Mouse (Mus musculus): ENCODE data around the gene Fgfr4. TPM values are rescaled to one million over a fixed set of nuclear protein-coding genes. Genes with fewer than 3 reads are reported as not detected.
A peak's percentile ranks its signal among the peaks of the same experiment; 100 is the strongest.

The Fgfr4 gene
- polyA plus RNA-seq, 1 experiment from 2014 or later = 0.20 TPM

DNA sequence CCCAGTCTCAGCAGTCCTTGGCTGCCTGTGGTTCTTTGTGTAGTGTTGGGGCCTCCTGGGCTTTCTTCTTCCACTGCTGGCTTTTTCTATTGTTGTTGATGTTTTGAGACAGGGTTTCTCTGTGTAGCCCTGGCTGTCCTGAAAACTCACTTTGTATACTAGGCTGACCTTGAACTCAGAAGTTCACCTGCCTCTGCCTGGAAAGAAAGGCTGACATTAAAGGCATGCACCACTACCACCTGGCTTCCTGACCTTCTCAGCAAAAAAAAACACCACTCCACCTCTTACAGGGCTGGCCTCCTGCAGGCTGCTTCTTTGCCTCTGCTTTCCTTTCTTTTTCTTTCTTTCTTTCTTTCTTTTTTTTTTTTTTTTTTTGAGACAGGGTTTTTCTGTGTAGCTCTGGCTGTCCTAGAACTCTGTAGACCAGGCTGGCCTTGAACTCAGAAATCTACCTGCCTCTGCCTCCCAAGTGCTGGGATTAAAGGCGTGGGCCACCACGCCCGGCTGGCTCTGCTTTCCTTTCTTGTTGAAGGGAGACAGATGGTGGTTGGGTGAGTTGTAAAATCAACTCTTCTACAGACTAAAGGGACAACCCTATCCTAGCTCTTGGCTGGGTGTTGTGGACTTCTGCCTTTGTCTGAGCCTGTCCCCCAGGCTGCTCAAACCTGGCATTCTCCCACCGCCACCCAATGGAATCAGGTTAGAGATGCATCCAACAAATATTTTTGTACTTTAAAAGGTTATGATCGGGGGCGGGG lies 53.2 kb downstream of the Fgfr4 start:
- H3K27ac ChIP-seq = no peak overlapping the region
- ATAC-seq (ENCODE audit: low FRiP score) = no peak
- H3K9ac ChIP-seq = no peak overlapping the region
- no peak overlapping the region for H3K4me2 ChIP-seq
- H3K9me3 ChIP-seq = no peaks in the 10 kb centered on the region
- H3K36me3 ChIP-seq (replicated peaks) = no peaks in the 10 kb centered on the region
- WGBS = 95% methylated on average over 6 of the region's 6 CpGs
- H3K4me1 ChIP-seq = peaks cover 11% of the 10 kb centered on the region
- no peak overlapping the region for H3K4me3 ChIP-seq (replicated peaks)
- H3K27me3 ChIP-seq = no peaks in the 10 kb centered on the region

DNA sequence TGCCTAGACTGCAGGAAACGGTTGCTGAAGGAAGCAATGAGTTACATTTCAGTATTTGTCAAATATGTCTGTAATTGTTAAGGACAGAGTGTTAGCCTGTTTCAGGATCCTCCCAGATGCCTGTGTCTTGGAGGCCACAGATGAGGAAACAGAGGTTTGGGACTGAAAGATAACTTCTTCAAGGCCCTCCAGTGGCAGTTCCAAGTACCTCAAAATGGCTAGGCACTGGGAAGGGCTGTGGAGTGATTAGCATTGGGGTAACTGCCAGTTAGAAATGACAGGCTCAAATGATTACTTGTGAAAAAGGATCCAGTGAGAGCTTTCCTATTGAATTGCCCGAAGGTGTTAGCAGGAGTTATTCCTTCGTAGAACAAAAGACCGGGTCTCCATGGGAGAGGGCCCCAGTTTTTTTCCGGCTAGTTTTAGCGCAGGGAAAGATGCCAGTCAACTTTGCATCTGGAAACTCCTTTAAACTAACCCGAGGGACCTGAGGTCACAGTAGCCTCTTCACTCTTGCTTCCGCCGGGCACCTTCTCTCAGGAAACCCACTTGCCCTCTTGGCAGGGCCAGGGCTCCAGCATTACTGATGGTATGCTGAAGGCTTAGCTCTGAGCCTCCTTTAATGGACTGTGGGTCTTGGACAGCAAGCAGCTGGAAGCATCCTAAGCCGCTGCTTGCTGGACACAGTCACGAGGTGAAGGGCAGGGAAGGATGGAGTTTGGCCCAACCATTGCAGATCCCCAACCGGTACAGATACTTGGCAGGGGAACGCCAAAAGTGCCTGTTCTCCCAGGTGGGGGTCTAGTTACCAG lies 56.6 kb downstream of the Fgfr4 start:
- Histone ChIP-seq H3K4me2 (no peak overlapping the region; the same call in 1 of the 2 replicates), H3K4me1 (peaks cover 32% of the 10 kb centered on the region), H3K9ac (no peak overlapping the region), H3K27me3 (no peaks in the 10 kb centered on the region), H3K27ac (0 out of 2 replicates have a peak overlapping the region, but pooled peaks have one; percentile 38), H3K4me3 (replicated peaks) (no peak overlapping the region), H3K9me3 (no peaks in the 10 kb centered on the region), H3K36me3 (replicated peaks) (peaks cover 9% of the 10 kb centered on the region)
- WGBS = 68% methylated on average over 13 of the region's 13 CpGs
- no peak for ATAC-seq (ENCODE audit: low FRiP score)

DNA sequence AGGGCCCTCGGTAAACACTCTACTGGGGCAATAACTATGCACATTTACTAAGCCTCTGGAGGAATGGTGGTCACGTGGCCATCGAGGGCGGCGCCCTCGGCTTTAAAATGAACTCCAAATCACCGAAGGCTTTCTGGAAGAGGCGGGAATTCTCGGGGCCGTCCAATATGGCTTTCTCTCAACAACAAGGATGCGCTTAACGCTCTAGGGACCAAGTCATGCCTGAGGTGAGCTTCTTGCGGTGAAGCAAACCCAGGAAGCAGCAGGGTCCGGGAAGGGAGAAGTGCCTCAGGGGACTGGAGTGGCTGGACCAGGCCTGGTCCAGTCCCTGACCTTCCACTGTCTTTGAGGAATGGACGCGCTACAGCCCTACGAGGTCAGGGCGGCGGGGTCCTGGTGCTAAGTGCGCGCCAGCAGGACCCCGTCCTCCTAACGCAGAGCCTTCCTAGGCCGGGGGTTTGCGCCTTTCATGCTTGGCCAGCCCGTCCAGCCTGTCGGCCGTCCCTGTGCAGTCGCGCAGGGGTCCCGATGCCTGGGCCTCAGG lies 57.3 kb downstream of the Fgfr4 start, which contains the start of gene Nsd1:
Nsd1 (plus strand) TSS at position 134 of the 544 bp plus-strand sequence.
- peak within 1 kb of the TSS; percentile 87 for H3K4me3 ChIP-seq (replicated peaks)
- peak within 1 kb of the TSS; percentile 98 for H3K9ac ChIP-seq
- H3K27me3 ChIP-seq = no peaks in the 10 kb centered on the region
- ATAC-seq (ENCODE audit: low FRiP score) = peak; percentile 21
- peaks cover 39% of the 10 kb centered on the region for H3K4me1 ChIP-seq
- H3K9me3 ChIP-seq = no peaks in the 10 kb centered on the region
- H3K36me3 ChIP-seq (replicated peaks) = peaks cover 16% of the 10 kb centered on the region
- 17% methylated on average over 31 of the region's 31 CpGs for WGBS
- H3K4me2 ChIP-seq = peak within 1 kb of the TSS; percentile 68
- peak within 1 kb of the TSS; percentile 99 for H3K27ac ChIP-seq

DNA sequence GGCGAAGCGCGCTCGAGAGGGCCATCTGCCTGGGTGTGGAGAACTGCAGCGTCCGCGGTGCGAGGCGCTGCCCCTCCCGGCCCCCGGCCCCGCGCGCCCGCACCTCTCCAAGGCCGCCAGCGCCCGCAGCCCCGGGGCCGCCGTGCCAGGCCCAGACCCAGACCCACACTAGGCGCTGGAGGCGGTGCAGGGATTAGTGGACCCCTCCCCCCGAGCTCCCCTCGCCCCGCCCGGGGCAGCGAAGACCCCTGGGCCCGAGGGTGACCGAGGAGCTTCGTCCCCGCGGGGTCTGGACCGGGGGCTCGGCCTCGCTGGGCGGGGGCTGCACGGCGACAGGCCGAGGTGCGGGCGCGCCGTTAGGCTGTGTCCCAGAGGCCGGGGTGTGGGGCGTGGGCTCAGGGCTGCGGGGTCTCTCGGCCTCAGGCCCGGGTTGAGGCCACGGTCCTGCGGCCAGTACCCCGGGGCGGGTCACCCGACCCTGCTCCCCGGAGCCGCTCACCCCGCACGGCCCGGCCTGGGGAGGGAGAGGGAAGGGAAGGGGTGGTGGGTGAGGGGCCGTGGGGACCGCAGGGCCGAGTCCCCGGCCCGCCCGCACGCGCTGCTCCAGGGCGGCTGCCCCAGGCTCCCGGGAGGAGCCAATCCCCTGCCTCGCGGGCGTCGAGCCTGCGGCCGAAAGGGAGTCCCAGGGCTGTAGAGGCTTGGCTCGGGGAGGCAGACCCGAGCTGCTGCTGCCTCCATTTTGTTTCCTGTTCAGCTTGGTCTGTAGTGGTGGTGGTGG lies 57.9 kb downstream of the Fgfr4 start:
- Histone ChIP-seq H3K9me3 (no peaks in the 10 kb centered on the region), H3K27me3 (no peaks in the 10 kb centered on the region), H3K36me3 (replicated peaks) (peaks cover 18% of the 10 kb centered on the region), H3K4me1 (peaks cover 44% of the 10 kb centered on the region), H3K27ac (peak overlapping the region; percentile 99), H3K4me2 (peak overlapping the region; percentile 68), H3K4me3 (replicated peaks) (peak overlapping the region; percentile 87), H3K9ac (peak overlapping the region; percentile 98)
- peak; percentile 59 for ATAC-seq (ENCODE audit: low FRiP score)
- WGBS = under 1% methylated on average over 74 of the region's 77 CpGs

DNA sequence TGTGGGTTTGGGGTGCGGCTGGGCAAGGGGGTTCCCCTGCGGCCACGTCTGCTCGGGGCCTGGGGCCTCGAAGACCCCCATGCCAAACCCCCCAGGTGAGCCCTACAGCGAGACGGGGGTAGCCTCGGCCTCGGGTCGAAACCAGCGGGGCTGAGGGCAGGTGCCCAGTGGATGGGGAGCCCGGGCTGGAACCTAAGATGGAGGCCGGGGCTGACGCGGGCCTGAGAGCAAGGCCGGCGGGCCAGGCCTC lies 58.5 kb downstream of the Fgfr4 start:
- Histone ChIP-seq H3K4me2 (peak overlapping the region; percentile 68), H3K27ac (peak overlapping the region; percentile 99), H3K4me1 (peaks cover 49% of the 10 kb centered on the region), H3K9ac (peak overlapping the region; percentile 98), H3K36me3 (replicated peaks) (peaks cover 21% of the 10 kb centered on the region), H3K27me3 (no peaks in the 10 kb centered on the region), H3K9me3 (no peaks in the 10 kb centered on the region), H3K4me3 (replicated peaks) (peak overlapping the region; percentile 87)
- under 1% methylated on average over 17 of the region's 17 CpGs for WGBS
- peak; percentile 68 for ATAC-seq (ENCODE audit: low FRiP score)

DNA sequence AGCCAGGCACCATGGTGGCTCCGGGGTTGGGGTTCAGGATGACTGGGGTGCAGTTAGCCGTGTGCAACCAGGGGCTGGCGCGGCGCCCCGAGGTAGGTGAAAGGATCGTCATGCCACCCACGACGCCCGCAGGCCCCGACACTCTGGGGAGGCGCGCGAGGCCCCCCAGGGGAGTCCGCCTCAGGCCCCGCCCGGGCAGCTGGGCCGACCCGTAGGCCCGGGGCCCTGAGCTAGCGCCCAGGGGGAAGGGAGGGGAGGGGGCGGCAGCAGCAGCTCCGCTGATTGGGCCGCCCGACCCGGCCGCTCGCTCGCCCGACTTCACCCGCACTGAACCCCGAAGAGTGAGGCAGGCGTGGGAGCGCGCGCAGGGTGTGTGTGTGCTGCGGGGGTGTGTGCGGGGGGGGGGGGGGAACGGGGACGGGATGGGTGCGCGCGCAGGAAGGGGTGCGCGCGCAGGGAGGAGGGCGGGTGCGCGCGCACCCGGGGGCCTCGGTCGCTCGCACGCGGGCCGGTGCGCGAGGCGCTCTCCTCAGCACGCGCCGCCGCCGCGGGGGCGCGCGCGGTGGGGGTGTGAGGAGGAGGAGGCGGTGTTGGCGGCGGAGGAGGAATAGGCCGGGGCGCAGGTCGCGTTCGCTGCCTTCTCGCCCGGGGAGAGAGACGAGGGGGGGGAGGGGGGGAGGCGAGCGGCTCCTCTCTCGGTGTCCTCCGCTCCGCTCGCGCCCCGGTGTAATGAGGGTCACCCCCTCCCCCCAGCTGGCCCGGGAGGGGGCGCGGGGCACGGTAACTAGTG lies 59.0 kb downstream of the Fgfr4 start:
- Histone ChIP-seq H3K9ac (peak overlapping the region; percentile 98), H3K36me3 (replicated peaks) (peaks cover 27% of the 10 kb centered on the region), H3K27me3 (no peaks in the 10 kb centered on the region), H3K4me3 (replicated peaks) (peak overlapping the region; percentile 87), H3K4me2 (peak overlapping the region; percentile 68), H3K9me3 (no peaks in the 10 kb centered on the region), H3K4me1 (peaks cover 54% of the 10 kb centered on the region), H3K27ac (peak overlapping the region; percentile 99)
- under 1% methylated on average over 48 of the region's 93 CpGs for WGBS
- ATAC-seq (ENCODE audit: low FRiP score) = peak; percentile 80

DNA sequence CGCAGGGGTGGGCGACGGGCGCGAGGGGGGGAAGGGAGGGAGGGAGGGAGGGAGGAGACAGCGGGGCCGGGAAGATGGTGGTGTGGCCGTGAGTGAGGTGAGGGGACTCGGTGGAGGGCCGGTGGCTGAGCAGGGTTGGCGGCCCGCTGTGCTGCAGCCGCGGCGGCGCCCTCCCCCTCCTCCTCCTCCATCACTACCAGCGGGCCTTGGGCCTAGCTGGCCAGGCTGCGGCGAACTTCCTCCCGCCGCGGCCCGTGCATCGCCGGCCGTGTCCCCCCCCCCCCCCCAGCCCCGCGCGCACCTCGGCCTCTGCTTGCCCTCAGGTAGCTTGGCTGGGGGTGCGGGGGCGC lies 59.5 kb downstream of the Fgfr4 start:
- Histone ChIP-seq H3K27ac (peak overlapping the region; percentile 99), H3K4me3 (replicated peaks) (peak overlapping the region; percentile 87), H3K36me3 (replicated peaks) (peaks cover 31% of the 10 kb centered on the region), H3K4me2 (peak overlapping the region; percentile 68), H3K4me1 (peaks cover 58% of the 10 kb centered on the region), H3K27me3 (no peaks in the 10 kb centered on the region), H3K9me3 (no peaks in the 10 kb centered on the region), H3K9ac (peak overlapping the region; percentile 98)
- WGBS = 0% methylated on average over 4 of the region's 32 CpGs
- ATAC-seq (ENCODE audit: low FRiP score) = peak; percentile 69

DNA sequence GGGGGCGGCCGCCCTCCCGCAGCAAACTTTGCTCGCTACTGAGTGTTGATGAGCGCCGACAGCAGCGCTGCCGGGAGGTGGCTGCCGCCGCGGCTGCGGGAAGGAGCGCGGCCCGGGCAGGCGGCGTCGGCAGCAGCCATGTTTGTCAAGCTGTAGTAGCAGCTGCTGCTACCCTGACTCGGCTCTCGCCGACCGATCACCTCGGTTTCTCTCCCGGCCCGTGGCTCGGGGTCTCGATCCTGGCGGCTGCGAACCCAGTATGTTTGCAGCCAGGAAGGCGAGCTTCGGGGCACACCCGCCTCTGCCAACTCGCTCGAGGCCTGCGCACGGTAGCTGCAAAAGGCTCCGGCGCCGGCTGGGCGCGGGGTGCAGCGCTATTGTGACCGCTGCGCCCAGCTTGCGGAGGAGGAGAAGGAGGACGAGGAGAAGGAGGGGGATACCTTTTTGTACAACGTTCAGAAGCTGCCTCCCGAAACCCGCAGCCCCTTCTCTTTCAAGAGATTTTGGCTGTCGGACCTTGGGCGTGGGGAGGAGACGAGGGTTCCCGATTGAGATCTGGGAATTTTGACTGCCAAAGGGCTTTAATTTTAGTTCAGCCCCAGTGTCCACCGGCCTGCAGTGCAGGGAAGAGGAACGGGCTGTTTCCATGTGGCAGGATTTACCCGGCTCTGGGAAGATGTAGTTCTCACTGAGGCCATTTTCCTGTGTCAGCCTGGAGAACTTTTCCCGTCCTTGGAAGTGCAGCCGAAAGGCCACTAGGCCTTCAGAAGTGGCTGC lies 60.1 kb downstream of the Fgfr4 start:
- H3K9ac ChIP-seq = peak overlapping the region; percentile 98
- WGBS = under 1% methylated on average over 54 of the region's 58 CpGs
- H3K4me1 ChIP-seq = peaks cover 62% of the 10 kb centered on the region
- H3K36me3 ChIP-seq (replicated peaks) = peaks cover 37% of the 10 kb centered on the region
- peak overlapping the region; percentile 87 for H3K4me3 ChIP-seq (replicated peaks)
- no peaks in the 10 kb centered on the region for H3K27me3 ChIP-seq
- no peaks in the 10 kb centered on the region for H3K9me3 ChIP-seq
- ATAC-seq (ENCODE audit: low FRiP score) = peak; percentile 19
- H3K4me2 ChIP-seq = peak overlapping the region; percentile 68
- H3K27ac ChIP-seq = peak overlapping the region; percentile 99

DNA sequence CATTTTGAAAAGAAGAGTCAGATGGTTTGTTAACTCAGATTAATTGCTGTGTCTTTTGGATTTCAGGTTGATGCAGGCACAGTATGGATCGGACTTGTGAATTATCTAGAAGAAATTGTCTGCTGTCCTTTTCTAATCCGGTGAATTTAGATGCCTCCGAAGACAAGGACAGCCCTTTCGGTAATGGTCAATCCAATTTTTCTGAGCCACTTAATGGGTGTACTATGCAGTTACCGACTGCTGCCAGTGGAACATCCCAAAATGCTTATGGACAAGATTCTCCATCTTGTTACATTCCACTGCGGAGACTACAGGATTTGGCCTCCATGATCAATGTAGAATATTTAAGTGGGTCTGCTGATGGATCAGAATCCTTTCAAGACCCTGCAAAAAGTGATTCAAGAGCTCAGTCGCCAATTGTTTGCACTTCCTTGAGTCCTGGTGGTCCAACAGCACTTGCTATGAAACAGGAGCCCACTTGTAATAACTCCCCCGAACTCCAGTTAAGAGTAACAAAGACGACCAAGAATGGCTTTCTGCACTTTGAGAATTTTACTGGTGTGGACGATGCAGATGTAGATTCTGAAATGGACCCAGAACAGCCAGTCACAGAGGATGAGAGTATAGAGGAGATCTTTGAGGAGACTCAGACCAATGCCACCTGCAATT lies 60.8 kb downstream of the Fgfr4 start:
- H3K27me3 ChIP-seq = no peaks in the 10 kb centered on the region
- H3K27ac ChIP-seq = peak overlapping the region; percentile 99
- peaks cover 69% of the 10 kb centered on the region for H3K4me1 ChIP-seq
- peak overlapping the region; percentile 87 for H3K4me3 ChIP-seq (replicated peaks)
- no peak for ATAC-seq (ENCODE audit: low FRiP score)
- H3K9ac ChIP-seq = peak overlapping the region; percentile 98
- H3K4me2 ChIP-seq = peak overlapping the region; percentile 68
- H3K36me3 ChIP-seq (replicated peaks) = peaks cover 44% of the 10 kb centered on the region
- WGBS = 66% methylated on average over 10 of the region's 10 CpGs
- H3K9me3 ChIP-seq = no peaks in the 10 kb centered on the region

Data from forebrain, embryonic 12.5 days (tissue).